Mouse (Mus musculus) embryonic fibroblast, embryonic 13.5 days (primary cell): ENCODE measurements around the gene Mybph.

Experiments used
- CTCF ChIP-seq: IDR thresholded peaks from 2 replicates; pipeline ENCODE4 v1.5.1; 2011; ENCODE audit warnings: mild to moderate bottlenecking, control low read depth, low read length, moderate library complexity, borderline replicate concordance; ENCODE audit not compliant: insufficient read depth
- POLR2A ChIP-seq: IDR thresholded peaks from 2 replicates; pipeline ENCODE4 v1.6.1; 2011; ENCODE audit warnings: low read depth, mild to moderate bottlenecking, control low read depth, low read length, moderate library complexity

DNA sequence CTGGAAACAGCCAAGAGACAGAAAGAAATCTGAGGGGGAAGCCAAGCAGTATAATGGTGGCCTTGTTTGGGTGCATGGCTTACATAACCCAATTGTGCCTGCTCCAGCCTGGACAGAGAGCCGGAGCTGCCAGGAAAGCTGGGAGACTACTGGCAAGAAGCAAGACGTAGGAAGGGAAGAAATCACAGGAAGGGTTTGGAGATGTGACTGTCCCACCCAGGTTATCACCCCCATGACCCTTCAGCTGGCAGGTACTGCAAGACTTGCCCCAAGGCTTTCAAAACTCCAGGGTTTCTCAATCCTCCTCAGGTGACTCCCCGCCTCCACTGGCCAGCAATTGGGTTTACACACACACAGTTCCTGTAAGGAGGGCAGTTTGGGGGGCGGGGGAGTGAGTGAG is 11.2 kb upstream of the Mybph start, which contains the start of gene Chil1:
- TF ChIP-seq POLR2A (no peak), CTCF (no peak)
